Mouse (Mus musculus): ENCODE results near the gene Card6.
"Not testable (repeated sequence)": the region's sequence is repeated elsewhere in the genome, so short reads cannot be mapped to it uniquely, and the experiment has no call there.

Card6 gene

GRCm38 (mm10) chr15:5107686-5108654 is at the start of gene Card6:
TSS of gene Card6 (minus strand) at chr15:5108539.
- DNase-seq (ENCODE audit: low spot score), result no peak

- no peak for DNase-seq (ENCODE audit: low spot score)
Observed at GRCm38 (mm10) chr15:5157386-5157785, 49.0 kb upstream of the Card6 start.

DNA sequence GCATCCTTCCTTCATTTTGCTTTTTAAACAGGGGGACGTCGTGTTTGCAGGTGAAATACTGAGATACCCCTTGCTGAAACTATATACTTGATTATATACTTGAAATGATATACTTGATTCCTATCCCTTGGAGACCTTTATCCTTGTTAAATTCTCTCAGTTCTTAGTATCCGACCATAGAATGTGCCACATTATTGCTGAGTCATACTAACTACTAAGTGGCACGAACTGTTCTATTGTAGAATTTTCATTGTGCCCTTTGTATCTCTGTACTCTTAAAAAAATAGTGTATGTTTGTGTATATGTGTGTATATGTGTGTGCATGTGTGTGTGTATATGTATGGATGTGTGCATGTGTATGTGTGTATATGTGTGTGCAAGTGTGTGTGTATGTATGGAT is 48.0 kb upstream of the Card6 start:
- DNase-seq (ENCODE audit: low spot score), result no peak

DNA sequence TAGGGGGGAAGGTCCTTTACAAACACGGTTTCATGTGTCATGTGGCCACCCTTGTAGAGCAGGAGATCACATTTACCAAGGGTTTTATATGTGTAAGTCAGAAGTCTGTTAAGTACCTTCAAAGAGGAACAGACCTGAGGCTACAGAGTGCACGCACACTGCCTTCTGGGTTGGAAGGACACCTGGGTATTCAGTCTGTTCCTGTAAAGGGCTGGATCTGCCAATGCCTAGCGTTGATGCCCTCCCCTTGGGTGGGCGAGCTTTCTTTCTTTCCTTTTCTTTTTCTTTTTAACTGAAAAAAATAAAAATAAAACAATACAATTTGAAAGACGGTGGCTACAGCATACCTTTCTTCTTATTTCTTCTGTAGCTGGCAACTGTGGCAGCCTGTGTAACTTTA is 46.8 kb upstream of the Card6 start:
- no peak for DNase-seq (ENCODE audit: low spot score)

DNA sequence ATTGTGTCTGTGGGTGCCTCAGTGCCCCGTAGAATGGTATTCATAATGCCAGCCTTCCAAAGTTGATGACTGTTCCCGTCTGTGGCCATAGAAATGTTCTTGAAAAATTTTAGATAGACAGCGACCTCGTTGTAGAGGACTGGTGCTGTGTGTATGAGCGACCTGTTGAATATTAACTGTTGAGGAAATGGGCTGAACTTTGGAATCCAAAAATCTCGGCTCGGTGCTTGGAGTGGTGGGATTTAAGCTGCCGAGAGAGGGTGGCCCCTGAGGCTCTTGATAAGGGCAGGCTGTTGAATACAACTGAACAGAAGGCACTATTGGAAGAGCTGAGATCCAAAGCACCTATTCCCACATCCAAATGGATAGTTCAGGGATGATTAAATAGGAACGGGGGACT is 46.3 kb upstream of the Card6 start:
- DNase-seq (ENCODE audit: low spot score), result no peak

DNA sequence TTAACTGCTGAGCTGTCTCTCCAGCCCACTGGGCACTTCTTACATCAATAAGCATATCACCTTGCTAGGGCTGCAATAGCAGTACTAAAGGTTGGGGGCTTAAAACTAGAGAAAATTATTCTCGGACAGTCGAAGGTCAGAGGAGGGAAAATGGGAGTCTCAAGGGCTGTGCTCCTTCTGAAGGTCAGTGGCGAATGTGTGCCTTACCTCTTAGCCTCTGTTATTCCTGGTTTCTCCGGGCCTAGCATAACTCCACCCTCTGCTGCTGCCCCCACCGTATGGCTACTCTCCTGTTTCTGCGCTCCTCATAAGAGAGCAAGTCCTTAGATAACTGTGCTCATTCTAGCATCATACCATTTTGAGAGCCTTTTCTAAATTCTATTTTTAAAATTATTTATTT is 43.8 kb upstream of the Card6 start:
- DNase-seq (ENCODE audit: low spot score), result no peak

DNA sequence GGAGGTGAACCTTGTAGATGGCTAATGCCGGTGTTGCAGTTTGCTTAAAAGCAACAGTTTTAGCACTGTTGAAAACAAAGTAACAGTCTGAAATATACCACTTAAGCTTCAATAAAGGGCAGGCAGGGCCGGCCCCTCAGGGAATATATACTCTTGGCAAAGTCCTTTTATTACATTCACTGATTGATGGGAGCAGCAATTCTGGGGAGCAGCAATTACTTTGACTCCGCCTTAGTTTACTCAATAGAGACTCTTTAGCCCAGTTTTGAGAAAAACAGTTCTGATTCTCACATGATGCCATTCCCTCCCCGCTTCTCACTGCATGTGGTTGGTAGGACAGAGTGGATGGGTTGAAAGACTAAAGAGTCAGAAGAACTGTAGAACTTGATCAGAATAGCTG is 40.8 kb upstream of the Card6 start:
- no peak for DNase-seq (ENCODE audit: low spot score)

DNA sequence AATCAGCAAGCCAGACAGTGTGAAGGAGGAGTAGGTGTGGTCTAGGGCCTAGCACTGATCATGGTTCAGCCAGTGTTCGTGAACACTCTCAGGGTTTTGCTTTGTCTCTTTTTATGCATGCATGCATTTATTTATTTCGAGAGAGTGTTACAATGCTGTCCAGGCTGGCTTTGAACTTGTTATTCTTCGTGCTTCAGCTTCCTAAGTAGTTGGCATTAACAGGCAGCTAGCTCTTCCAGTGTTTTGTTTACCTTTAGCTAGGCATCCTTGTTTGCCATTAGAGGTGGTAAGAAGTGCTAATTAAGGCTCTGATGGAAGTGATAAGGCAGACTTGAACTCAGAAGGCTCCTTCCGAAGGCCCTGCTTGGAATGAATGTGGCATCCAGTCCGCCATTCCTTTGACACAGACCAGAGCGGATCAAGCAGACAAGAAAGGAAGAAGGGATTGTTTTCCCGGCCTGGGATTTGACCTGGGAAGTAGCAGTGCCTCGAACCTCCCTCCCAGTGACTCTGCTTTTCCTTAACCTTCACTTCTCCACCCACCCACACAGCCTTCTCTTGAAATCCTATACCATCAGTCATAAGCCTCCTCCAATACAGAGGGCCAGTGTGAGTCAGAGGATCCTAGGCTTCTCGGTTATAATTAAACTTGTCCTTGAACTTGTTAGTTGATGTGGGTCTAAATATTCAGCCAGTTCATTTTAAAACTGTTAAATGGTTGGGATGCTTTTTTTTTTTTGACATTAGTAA is 37.0 kb upstream of the Card6 start:
- DNase-seq (ENCODE audit: low spot score), result no peak

GRCm38 (mm10) chr15:5144021-5144778 is 35.9 kb upstream of the Card6 start:
- peak; percentile 32 for DNase-seq (ENCODE audit: low spot score)

GRCm38 (mm10) chr15:5143361-5144020 is 35.2 kb upstream of the Card6 start, which contains the start of gene Prkaa1:
TSS of gene Prkaa1 (plus strand) at chr15:5143861.
- DNase-seq (ENCODE audit: low spot score), result peak; percentile 15

DNA sequence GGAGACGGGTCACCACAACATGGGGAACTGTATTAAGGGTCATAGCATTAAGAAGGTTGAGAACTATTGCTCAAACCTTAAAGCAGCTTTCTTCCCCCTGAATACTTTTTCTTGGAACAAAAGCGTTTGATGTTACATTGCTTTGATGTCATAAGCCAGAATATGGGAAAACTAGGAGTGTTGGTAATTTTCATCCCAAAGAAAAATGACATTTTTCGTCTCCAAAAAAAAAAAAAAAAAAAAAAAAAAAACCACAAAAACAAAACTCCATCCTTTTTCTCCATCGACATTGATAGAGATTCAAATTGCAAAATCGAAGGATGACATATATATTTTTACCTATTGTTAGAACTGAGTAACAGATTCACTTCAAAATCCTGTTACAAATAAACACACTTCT is 34.4 kb upstream of the Card6 start:
- DNase-seq (ENCODE audit: low spot score), result no peak

DNA sequence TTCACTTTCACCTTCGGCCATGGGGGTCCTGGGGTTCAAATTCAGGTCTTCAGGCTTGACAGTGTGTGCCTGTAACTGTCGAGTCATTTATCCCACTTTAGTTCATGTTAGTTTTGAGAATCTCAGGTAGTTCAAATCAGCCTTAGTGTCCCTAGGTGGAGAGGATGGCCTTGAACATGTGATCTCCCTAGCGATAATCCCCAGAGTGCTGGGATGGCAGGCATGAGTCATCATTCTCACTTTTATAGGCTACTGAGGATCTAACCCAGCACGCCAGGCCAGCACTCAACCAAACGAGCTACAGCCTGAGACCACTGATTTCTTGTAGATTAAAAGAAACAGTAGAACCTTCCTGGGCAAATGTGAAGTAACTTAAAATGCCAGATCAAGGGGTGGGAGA is 33.7 kb upstream of the Card6 start:
- no peak for DNase-seq (ENCODE audit: low spot score)

- no peak for DNase-seq (ENCODE audit: low spot score)
Observed at GRCm38 (mm10) chr15:5140357-5140756, 32.0 kb upstream of the Card6 start.

GRCm38 (mm10) chr15:5139863-5140262 is 31.5 kb upstream of the Card6 start:
- no peak for DNase-seq (ENCODE audit: low spot score)

GRCm38 (mm10) chr15:5139366-5139765 is 31.0 kb upstream of the Card6 start:
- no peak for DNase-seq (ENCODE audit: low spot score)

DNA sequence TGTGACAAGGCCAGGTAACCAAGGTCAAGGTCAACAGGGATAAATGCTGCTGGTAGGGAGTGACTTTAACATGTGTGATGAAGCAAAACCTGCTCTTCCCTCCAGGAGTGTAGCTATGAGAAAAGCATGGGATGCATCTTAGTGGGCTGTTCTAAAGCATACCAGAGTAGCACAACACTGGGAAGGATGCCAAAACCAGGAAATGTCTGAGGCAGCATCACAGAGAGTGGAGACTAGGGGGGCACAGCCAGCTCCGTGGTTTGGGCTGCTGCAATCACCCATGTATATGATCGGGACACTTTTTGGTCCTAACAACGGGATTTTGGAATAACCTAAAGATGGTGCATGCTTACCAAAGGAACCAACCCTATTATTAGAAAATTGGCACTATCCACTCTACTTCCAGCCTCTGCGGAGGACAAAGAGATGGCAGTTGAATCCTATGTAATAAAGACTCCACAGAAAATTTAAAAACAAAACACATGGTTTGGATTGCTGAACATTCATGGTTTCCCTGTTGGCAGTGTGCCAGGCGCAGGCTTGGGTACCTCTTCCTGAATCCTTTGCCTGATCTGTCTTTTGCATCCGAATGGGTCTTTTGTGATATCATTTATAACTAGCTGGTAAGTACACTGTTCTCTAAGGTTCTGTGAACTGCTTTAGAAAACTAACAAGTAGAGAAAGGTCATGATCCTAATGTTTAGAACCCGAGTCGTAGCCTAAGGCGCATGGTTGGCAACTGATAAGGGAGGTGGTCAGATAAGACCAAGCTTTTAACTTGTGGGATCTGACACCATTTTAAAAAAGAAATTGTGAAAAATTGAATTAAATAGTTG is 29.9 kb upstream of the Card6 start:
- DNase-seq (ENCODE audit: low spot score), result no peak

DNA sequence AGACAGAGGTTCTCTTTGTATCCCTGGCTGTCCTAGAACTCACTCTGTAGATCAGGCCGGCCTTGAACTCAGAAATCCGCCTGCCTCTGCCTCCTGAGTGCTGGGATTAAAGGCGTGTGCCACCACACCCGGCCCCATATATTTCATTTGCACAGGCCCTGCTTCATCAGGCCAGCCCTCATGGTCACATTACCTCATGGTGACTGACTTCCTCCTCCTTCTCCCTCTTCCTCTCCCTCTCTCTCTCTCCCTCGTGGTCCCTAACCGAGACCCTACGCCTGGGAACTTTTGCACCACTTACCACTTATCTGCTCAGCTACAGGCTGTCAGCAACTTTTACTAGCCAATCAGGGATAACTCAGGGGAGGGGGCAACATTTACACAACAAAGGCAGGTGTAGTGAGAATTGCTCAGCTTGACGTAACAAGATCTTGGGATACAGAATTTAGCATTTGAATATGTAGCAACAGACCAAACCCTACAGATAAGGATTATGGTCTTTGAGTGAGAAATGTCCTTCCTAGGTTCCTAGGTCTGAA is 26.7 kb upstream of the Card6 start:
- DNase-seq (ENCODE audit: low spot score), result no peak

GRCm38 (mm10) chr15:5134179-5134578 is 25.8 kb upstream of the Card6 start:
- no peak for DNase-seq (ENCODE audit: low spot score)

GRCm38 (mm10) chr15:5133301-5133700 is 25.0 kb upstream of the Card6 start:
- DNase-seq (ENCODE audit: low spot score), result no peak

GRCm38 (mm10) chr15:5130887-5131668 is 22.7 kb upstream of the Card6 start:
- not testable (repeated sequence) for DNase-seq (ENCODE audit: low spot score)
